Mouse (Mus musculus): ENCODE measurements around the gene Mall. TPM values are rescaled to one million over a fixed set of nuclear protein-coding genes. Genes with fewer than 3 reads are reported as not detected.

Gene Mall
- polyA plus RNA-seq, 1 experiment = not detected

DNA sequence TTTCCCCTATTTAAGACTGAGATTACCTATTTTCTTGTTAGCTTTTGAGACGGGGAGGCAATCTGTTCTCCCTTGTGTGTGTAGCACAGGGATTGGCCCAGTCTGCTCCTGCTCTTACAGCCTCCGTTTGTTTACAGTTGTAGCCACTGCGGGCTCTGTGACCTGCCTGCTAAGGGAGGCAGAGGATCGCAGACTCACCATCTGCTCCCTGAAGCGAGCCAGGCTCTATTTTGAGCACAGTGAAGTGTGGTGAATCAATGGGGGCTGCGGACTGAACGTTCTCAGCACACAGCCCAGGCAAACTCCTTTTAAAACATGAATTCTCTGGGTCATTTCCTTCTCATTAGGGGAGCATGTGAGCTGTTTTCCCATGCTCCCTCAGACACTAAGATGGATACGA lies 27.4 kb upstream of the Mall start:
- Histone ChIP-seq H3K4me1 (ENCODE audit: control insufficient read depth, insufficient read depth, low read length) (peaks cover 3% of the 10 kb centered on the region; the same call in 1 of the 2 replicates), H3K27ac (ENCODE audit: insufficient read depth, low read depth, low read length) (no peak overlapping the region), H3K4me3 (ENCODE audit: insufficient read depth, low read depth, low read length) (no peak overlapping the region)
- WGBS = 31% methylated on average over 8 of the region's 8 CpGs
- TF ChIP-seq CTCF (IDR thresholded peaks at IDR 0.05; ENCODE audit: insufficient read depth, low read depth, low read length) (no peak), POLR2A (IDR thresholded peaks at IDR 0.05; ENCODE audit: insufficient read depth, low read depth, low read length) (no peak)

GRCm38 (mm10) chr2:127754113-127754512 lies 24.4 kb upstream of the Mall start:
- H3K4me3 ChIP-seq (ENCODE audit: insufficient read depth, low read depth, low read length) = no peak overlapping the region
- TF ChIP-seq POLR2A (IDR thresholded peaks at IDR 0.05; ENCODE audit: insufficient read depth, low read depth, low read length) (no peak), CTCF (IDR thresholded peaks at IDR 0.05; ENCODE audit: insufficient read depth, low read depth, low read length) (no peak)
- 95% methylated on average over 4 of the region's 4 CpGs for WGBS
- no peak overlapping the region for H3K27ac ChIP-seq (ENCODE audit: insufficient read depth, low read depth, low read length)
- H3K4me1 ChIP-seq (ENCODE audit: control insufficient read depth, insufficient read depth, low read length) = peaks cover 3% of the 10 kb centered on the region; the same call in 1 of the 2 replicates

- TF ChIP-seq CTCF (IDR thresholded peaks at IDR 0.05; ENCODE audit: insufficient read depth, low read depth, low read length) (no peak), POLR2A (IDR thresholded peaks at IDR 0.05; ENCODE audit: insufficient read depth, low read depth, low read length) (no peak)
- Histone ChIP-seq H3K27ac (ENCODE audit: insufficient read depth, low read depth, low read length) (no peak overlapping the region), H3K4me1 (ENCODE audit: control insufficient read depth, insufficient read depth, low read length) (peaks cover under 1% of the 10 kb centered on the region; the same call in 1 of the 2 replicates), H3K4me3 (ENCODE audit: insufficient read depth, low read depth, low read length) (no peak overlapping the region)
- 88% methylated on average over 11 of the region's 11 CpGs for WGBS
Measured at GRCm38 (mm10) chr2:127751849-127752610, 22.3 kb upstream of the Mall start.

GRCm38 (mm10) chr2:127749376-127749775 lies 19.6 kb upstream of the Mall start:
- Histone ChIP-seq H3K4me3 (ENCODE audit: insufficient read depth, low read depth, low read length) (no peak overlapping the region), H3K27ac (ENCODE audit: insufficient read depth, low read depth, low read length) (no peak overlapping the region), H3K4me1 (ENCODE audit: control insufficient read depth, insufficient read depth, low read length) (no peaks in the 10 kb centered on the region)
- TF ChIP-seq POLR2A (IDR thresholded peaks at IDR 0.05; ENCODE audit: insufficient read depth, low read depth, low read length) = no peak
- TF ChIP-seq CTCF (IDR thresholded peaks at IDR 0.05; ENCODE audit: insufficient read depth, low read depth, low read length) = no peak
- 47% methylated on average over 1 of the region's 1 CpGs for WGBS

DNA sequence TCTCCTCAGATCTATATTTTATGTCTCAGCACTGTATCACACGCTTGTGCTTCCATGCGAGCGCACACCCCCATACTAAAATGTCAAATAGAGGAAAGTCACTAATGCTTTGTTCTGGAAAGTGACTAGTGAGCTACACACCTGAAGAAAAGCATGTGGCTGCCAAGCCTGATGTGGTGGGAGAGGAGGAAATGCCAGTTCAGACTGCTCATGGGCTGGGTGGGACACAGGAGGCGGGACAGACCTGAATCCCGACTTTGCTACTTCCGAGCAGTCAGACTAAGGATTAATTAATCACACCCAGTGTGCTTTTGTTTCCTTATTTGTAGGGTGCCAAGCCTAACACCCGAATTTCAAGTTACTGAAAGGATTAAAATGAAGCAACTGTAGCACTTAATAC lies 18.6 kb upstream of the Mall start:
- H3K4me1 ChIP-seq (ENCODE audit: control insufficient read depth, insufficient read depth, low read length) = no peaks in the 10 kb centered on the region
- no peak overlapping the region for H3K27ac ChIP-seq (ENCODE audit: insufficient read depth, low read depth, low read length)
- H3K4me3 ChIP-seq (ENCODE audit: insufficient read depth, low read depth, low read length) = no peak overlapping the region
- no peak for TF ChIP-seq CTCF (IDR thresholded peaks at IDR 0.05; ENCODE audit: insufficient read depth, low read depth, low read length)
- TF ChIP-seq POLR2A (IDR thresholded peaks at IDR 0.05; ENCODE audit: insufficient read depth, low read depth, low read length) = no peak
- WGBS = 58% methylated on average over 7 of the region's 7 CpGs

GRCm38 (mm10) chr2:127742637-127743036 lies 12.9 kb upstream of the Mall start:
- no peak overlapping the region for H3K27ac ChIP-seq (ENCODE audit: insufficient read depth, low read depth, low read length)
- 87% methylated on average over 3 of the region's 3 CpGs for WGBS

DNA sequence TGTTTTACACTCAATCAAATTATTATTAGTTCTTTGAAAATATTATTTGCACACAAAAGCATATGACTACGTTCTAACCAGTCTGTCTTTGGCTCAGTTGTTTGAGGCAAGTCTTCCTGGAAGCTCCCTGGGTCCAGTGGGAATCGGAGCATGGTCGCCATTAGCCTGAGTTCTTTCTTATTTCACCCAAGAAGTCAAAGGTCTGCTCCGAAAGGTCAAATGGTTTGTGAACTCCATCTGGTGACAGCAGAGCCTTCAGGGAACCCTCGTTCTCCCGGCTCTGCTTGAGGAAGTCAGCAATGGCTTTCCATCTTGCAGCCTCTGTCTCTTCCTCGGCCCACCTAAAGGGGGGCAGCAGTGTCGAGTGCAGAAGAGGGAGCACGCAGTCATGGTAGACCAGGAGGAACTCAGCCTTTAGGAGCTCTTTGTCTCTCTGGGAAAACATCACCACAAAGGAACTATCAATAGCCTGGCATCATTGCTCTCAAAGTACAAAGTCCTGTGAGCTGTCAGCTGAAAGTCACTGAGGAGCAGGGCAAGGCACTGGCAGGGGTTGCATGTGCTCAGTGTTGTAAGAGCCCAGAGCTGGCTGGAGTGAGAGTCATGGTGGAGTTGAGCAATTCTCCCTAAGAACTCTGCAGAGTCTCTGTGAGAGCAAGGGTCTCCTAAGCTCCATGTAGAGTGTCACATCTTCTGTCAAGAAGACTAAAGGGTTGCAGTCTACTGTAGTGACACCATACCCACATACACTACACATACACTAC lies 11.2 kb upstream of the Mall start:
- no peak overlapping the region for H3K4me3 ChIP-seq (ENCODE audit: insufficient read depth, low read depth, low read length)
- TF ChIP-seq POLR2A (IDR thresholded peaks at IDR 0.05; ENCODE audit: insufficient read depth, low read depth, low read length) = no peak
- no peak for TF ChIP-seq CTCF (IDR thresholded peaks at IDR 0.05; ENCODE audit: insufficient read depth, low read depth, low read length)
- H3K4me1 ChIP-seq (ENCODE audit: control insufficient read depth, insufficient read depth, low read length) = no peaks in the 10 kb centered on the region
- 85% methylated on average over 9 of the region's 9 CpGs for WGBS
- H3K27ac ChIP-seq (ENCODE audit: insufficient read depth, low read depth, low read length) = no peak overlapping the region

More at GRCm38 (mm10) chr2:127742637-127743036, 12.9 kb upstream of the Mall start:
- no peaks in the 10 kb centered on the region for H3K4me1 ChIP-seq (ENCODE audit: control insufficient read depth, insufficient read depth, low read length)
- TF ChIP-seq CTCF (IDR thresholded peaks at IDR 0.05; ENCODE audit: insufficient read depth, low read depth, low read length) (no peak), POLR2A (IDR thresholded peaks at IDR 0.05; ENCODE audit: insufficient read depth, low read depth, low read length) (no peak)
- H3K4me3 ChIP-seq (ENCODE audit: insufficient read depth, low read depth, low read length) = no peak overlapping the region

- no peak overlapping the region for H3K27ac ChIP-seq (ENCODE audit: insufficient read depth, low read depth, low read length)
- TF ChIP-seq POLR2A (IDR thresholded peaks at IDR 0.05; ENCODE audit: insufficient read depth, low read depth, low read length) (no peak), CTCF (IDR thresholded peaks at IDR 0.05; ENCODE audit: insufficient read depth, low read depth, low read length) (no peak)
- 70% methylated on average over 3 of the region's 3 CpGs for WGBS
- H3K4me3 ChIP-seq (ENCODE audit: insufficient read depth, low read depth, low read length) = no peak overlapping the region
- H3K4me1 ChIP-seq (ENCODE audit: control insufficient read depth, insufficient read depth, low read length) = no peaks in the 10 kb centered on the region
Measured at GRCm38 (mm10) chr2:127737885-127738284, 8.2 kb upstream of the Mall start.

DNA sequence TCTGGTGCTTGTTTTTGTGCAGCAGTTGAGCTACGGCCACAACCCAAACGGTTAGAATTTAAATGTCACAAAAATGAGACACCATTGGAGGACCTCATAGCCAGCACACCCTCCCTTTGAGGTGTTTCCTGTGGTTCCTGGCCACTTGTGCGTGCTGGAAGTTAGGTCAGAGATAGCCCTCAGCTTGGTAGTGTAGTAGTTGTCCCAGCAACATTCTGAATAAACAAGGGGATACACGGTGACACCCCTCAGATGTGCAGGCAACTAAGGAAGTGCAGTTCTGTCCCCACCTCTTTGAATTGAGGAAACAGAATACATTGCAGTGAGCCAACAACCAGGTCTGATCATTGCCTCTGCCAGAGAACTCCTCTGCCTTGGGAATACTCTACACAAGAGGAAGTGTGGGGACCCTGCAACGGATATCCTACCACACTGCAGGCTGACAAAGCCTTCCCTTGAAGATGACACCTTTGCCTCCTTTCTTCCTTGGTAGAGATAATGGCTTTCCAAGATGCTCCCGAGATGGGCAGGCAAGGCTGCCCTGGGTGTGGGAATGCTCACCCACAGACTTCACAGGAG lies 7.0 kb upstream of the Mall start:
- Histone ChIP-seq H3K4me3 (ENCODE audit: insufficient read depth, low read depth, low read length) (no peak overlapping the region), H3K27ac (ENCODE audit: insufficient read depth, low read depth, low read length) (no peak overlapping the region), H3K4me1 (ENCODE audit: control insufficient read depth, insufficient read depth, low read length) (no peaks in the 10 kb centered on the region)
- WGBS = 77% methylated on average over 6 of the region's 6 CpGs
- no peak for TF ChIP-seq CTCF (IDR thresholded peaks at IDR 0.05; ENCODE audit: insufficient read depth, low read depth, low read length)
- TF ChIP-seq POLR2A (IDR thresholded peaks at IDR 0.05; ENCODE audit: insufficient read depth, low read depth, low read length) = no peak
